Mouse (Mus musculus) monocyte, adult 2 months (primary cell): Measurements from ENCODE around the gene Fbxw27.
"Not testable (repeated sequence)": the region's sequence is repeated elsewhere in the genome, so short reads cannot be mapped to it uniquely, and the experiment has no call there.

Source experiments
- DNase-seq, 2 experiments: peaks; one replicate each; pipeline ENCODE4 v3.0.0; 2022; ENCODE audit warnings: low spot score in 2 of 2, low read depth in 1 of 2

Gene Fbxw27

DNA sequence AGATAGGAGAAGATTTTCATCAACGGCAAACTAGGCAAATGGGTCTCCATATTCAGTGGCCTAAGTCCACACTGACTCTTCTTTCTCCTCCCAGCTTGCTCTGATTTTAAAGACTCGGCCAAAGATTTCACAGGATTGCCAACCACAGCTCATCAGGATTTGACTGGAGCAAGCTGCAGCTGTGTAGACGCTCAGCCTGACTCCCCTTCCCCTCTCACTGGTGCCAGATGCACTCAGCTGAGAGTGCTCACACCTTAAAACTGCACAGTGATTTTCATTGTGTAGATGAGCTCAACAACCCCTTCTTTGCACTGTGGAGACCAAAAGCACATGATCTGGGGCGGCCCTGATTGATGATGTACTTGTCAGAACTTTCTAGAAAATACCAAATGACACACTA lies at the start of gene Fbxw27:
Gene Fbxw27 (minus strand): TSS at position 101 of the 400 bp plus-strand sequence.
- not testable (repeated sequence) for DNase-seq

DNA sequence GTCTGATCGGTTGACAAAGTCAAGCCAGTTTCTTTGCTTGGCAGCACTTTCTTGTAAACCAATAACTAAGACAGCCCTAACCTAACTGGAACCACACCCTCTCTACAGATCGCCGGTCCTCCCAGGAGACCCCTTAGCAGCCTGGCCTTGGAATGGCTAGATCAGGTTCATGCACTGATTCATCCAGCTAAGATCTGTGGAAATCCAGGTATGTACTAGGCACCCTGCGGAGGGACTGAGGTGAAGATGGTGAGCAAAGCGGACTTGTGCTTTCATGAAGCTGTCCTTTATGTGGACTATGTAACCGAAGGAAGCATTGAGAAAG lies 42.6 kb upstream of the Fbxw27 start:
- no peak for DNase-seq

GRCm38 (mm10) chr9:109832391-109833087 lies 42.1 kb upstream of the Fbxw27 start, which contains the start of gene Nme6:
TSS of gene Nme6 (plus strand) at chr9:109832749.
- DNase-seq, result peak; percentile 35 to 60

GRCm38 (mm10) chr9:109826181-109826580 lies 35.7 kb upstream of the Fbxw27 start:
- no peak for DNase-seq

GRCm38 (mm10) chr9:109825739-109826138 lies 35.3 kb upstream of the Fbxw27 start:
- DNase-seq, result no peak

- no peak for DNase-seq
Measured at GRCm38 (mm10) chr9:109816341-109816740, 25.9 kb upstream of the Fbxw27 start.

DNA sequence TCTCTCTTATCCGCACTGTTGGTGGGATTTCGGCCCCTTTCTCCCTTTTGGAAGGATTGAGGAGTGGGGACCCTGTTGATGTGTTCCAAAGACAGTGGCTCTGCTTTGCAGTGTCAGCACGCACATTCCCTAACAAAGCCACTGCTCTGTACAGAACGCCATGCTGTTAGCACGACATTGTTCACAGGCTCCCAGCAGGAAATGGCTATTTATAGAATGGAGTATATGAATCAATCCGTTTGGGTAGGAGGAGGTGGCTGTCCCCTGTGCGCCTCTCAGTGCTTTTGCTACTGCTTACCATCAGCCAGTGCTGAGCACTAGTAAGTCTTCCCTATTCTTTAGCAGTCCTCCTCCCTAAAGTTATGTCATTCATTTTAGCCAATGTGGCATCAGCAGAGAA lies 23.0 kb upstream of the Fbxw27 start:
- no peak for DNase-seq

DNA sequence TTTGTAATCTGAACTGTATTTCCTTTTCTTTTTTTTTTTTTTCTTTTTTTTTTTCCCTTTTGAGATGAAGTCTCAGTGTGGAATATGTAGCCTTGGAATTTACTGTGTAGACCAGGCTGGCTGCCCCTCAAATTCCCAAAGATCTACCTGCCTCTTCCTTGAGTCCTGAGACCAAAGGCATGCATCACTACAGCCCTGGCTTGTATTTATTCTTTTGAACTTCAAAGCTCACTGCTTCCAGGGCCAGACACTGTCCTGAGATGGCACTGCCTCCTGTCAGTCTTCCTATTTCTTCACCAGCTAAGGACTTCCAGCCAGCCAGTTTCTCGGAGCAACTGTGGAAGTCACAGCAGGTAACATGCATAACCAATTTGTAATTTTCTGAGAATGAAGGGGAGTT lies 21.5 kb upstream of the Fbxw27 start, which contains the start of gene Spink8:
Gene Spink8 (plus strand): TSS at position 301 of the 400 bp plus-strand sequence.
- DNase-seq, result no peak

- DNase-seq, result no peak
Measured at GRCm38 (mm10) chr9:109807898-109808297, 17.4 kb upstream of the Fbxw27 start.

- no peak for DNase-seq
Measured at GRCm38 (mm10) chr9:109806695-109807293, 16.3 kb upstream of the Fbxw27 start.

DNA sequence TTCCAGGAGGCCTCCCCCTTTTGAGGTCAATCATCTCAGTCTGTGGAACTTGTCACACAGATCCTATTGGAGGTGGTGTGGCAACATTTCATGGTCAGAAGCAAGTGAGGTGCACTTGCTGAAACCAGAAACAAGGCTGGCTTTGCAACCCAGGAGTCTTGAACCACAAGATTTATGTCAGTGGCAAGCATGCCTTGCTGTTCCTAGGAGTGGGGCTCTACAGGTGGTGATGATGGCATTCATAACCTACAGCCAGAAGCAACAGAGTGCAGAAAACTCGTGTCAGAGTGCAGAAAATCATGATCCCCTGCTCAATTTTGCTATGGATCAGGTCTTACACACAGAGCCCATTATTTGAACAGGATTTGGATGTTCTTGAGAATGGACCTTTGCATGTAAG lies 15.8 kb upstream of the Fbxw27 start:
- DNase-seq, result no peak

- DNase-seq, result not testable (repeated sequence)
Measured at GRCm38 (mm10) chr9:109805596-109805995, 15.1 kb upstream of the Fbxw27 start.

DNA sequence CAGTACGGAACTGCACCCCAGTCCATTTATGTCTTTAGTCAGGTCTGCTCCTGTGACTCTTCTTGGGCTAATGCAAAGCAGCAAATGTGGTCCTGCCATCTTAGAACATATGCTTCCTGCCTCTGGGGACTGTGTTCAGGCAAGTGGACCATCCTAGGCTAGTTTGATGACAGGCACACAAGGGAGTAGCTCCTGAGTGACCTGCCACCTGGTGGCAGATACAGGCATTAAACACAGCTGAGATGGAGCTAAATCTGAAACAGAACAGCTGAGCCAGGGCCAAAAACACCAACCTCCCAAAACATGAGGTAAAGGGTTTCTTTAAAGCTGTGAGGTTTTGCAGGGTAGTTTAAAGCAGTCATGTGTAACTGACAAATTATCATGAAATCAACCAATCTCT lies 7.6 kb upstream of the Fbxw27 start:
- DNase-seq, result no peak

- DNase-seq, result no peak
Measured at GRCm38 (mm10) chr9:109795811-109796210, 5.3 kb upstream of the Fbxw27 start.

- no peak for DNase-seq
Measured at GRCm38 (mm10) chr9:109795221-109795620, 4.8 kb upstream of the Fbxw27 start.

- DNase-seq, result not testable (repeated sequence)
Measured at GRCm38 (mm10) chr9:109766841-109767240, 23.6 kb downstream of the Fbxw27 start.

DNA sequence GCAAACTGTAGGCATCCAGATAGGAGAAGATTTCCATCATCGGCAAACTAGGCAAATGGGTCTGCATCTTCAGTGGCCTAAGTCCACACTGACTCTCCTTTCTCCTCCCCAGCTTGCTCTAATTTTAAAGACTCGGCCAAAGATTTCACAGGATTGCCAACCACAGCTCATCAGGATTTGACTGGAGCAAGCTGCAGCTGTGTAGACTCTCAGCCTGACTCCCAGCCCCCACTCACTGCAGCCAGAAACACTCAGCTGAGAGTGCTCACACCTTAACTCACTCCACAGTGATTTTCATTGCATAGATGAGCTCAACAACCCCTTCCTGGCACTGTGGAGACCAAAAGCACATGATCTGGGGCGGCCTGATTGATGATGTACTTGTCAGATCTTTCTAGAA lies 44.5 kb downstream of the Fbxw27 start, which contains the start of gene Fbxw26:
Gene Fbxw26 (minus strand): TSS at position 101 of the 400 bp plus-strand sequence.
- not testable (repeated sequence) for DNase-seq
